Mouse (Mus musculus) adrenal gland, adult (tissue): Measurements from ENCODE around the gene 2010111I01Rik.
A peak's percentile ranks its signal among the peaks of the same experiment; 100 is the strongest.
"Not testable (repeated sequence)": the region's sequence is repeated elsewhere in the genome, so short reads cannot be mapped to it uniquely, and the experiment has no call there.

ENCODE experiments used
- DNase-seq, 2 experiments: peaks; one replicate each; pipeline ENCODE4 v3.0.0; 2022 to 2023; ENCODE audit warnings: low spot score in 1 of 2; ENCODE audit not compliant: inconsistent age in 2 of 2

The 2010111I01Rik gene

DNA sequence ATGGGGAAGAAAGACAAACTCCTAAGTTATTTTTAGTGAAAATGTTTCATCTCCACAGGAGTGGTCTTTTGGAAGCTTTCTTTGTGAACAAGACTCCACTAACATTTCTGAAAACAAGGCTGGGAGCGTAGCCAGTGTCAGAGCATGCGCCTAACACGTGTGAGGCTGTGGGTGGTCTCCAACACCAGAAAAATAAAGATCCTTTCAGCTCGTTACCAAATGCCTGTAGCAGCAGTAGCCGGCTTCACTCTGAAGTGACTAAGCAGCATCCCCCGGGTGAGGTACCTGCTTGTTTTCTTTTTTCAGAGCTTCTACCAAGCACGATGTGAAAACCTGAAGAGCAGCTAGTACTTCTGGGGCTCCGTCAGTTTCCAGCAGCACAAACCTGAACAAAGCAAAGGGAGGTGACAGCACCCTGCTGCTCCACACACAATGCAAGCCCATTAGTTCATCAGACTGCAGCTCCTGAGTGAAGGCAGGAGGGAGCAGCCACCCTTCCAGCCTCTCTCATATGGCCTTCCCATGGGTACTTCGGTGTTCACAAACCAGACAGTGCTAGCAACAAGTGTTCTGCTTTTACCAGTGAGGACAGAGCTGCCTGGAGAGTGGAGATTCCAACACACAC lies 365.7 kb downstream of the 2010111I01Rik start:
- peak; percentile 19 to 66 for DNase-seq

DNA sequence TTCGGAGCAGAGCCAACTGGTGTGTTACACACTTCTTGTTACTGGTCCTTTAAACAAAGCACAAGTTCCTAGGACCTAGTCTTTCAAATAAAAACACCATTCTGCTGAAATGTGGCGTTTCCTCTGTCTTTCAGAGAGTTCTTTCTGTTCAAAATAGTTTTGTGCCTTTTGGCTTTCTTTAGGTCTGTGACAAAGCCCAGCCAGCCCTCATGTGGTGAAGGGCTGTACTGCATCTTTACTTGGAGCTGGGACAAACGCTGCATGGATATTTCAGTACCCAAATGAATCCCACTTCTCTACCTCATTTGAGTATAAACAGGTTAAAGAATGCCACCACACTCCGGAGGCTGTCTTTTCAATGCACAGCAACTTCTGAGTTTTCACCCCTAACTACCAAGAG lies 366.7 kb downstream of the 2010111I01Rik start:
- peak; percentile 72 to 94 for DNase-seq

DNA sequence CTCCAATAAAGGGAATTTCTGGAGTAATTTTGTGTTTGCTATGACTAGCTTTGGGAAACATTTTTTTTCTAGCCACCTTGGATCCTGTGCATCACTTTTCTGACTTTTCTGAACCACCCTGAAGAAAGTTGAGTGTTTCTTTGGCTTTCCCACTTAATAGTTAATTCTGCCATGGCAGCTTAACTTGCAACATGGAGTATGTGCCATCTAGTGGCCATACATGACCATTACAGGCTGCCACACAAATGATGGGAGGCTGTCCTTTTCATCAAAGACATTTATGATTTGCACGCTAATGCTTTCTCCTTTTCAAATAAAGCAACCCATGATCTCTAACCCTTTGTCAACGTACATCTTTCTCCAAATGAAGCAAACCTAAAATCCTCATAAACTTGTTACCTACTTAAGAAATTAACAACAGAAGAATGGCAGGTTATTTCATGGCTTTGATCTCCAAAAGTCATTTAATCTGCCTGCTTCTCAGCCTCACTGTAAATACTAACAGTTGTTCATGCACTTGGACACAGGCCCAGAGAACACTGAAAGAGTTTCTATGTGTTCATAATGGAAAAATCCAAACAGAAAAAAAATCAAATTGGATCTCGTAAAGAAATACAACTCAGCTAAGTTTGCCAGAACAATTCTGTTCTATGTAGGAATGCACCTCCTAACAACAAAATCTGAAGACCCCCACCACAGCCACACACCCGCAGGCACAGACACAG lies 368.0 kb downstream of the 2010111I01Rik start:
- peak; percentile 54 to 88 for DNase-seq

DNA sequence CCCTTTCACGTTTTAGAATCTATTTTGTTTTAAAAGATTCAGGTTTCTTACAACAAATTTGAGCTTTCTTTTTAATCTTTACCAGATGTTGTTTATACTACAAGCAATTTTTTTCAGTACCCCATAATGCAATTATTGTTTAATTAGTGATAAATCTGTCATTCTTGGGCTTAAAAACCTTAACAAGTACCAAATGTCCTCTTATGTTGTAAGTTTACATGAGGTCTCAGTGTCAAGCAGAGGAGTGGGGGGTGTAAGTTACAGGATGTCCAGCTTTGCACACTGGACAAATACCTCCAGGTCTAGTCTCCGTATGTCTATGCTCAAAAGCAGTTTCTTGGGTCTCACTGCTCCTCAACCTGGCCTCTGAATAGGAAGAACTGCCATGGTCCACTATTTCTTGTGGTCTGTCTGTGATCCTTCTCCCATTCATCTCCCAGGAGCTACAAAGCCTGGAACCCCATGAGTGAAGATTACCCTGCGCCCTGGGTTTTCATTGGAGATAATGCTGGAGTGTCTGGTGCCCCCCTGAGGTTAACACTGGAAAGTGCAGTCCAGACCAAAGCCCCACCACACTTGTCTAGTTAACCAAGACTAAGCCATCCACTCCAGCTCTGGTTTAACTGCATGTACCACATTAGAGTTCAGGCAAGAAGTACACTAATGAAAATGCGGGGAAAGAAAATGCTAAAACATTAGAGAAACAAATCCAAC lies 370.9 kb downstream of the 2010111I01Rik start:
- peak; percentile 45 to 83 for DNase-seq

DNA sequence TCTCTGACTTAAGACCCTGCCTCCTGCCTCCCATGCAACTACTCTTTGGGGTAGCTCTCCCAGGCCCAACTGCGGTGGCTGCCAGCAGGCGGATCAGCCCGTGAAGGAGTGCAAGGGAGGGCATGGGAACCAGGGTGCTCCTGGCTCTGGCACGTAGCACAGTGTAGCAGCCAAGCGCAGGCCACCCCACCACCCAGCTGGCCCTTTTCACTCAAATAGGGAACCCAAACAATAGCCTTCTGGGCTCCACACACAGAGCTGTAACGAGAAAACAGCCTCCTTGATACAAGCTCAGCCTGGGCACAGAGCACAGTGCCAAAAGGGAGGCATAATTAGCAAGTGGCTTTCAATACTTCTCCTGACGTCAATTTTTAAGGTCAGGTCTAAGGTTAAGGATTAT lies 371.6 kb downstream of the 2010111I01Rik start:
- peak in 1 of 2 experiments; percentile 58 for DNase-seq

DNA sequence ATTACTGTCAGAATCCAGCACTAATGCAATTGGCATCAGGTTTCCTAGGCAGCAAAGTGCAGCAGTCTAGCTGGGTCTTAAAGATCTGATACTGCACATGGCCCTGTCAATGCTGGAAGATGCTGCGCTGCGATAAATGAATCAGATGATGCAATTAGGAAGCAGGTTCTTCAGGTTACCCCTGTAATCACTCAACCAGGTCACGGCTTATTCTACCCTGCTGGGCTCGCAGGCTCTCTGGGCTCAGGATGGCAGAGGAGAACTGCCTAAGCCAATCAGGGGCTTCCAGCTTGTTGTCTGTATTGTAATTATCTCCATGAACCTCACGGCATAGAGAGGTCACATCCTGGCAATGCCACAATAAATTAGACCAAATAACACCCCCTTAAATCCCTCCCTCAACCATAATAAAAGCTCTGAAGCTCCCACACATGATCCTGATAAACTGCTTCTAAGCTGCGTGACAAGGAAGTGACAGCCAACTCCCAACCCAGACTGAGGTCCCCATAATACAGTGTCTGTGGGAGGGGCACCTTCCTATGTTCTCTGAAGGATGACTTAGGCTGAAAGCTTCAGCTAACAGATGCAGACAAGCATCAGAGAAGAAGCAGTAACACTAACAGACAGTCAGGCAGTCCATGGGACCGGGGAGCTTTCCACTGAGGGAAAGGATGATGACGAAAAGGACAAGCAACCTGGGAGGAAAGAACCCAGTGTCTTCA lies 372.7 kb downstream of the 2010111I01Rik start:
- DNase-seq = peak; percentile 25 to 51

DNA sequence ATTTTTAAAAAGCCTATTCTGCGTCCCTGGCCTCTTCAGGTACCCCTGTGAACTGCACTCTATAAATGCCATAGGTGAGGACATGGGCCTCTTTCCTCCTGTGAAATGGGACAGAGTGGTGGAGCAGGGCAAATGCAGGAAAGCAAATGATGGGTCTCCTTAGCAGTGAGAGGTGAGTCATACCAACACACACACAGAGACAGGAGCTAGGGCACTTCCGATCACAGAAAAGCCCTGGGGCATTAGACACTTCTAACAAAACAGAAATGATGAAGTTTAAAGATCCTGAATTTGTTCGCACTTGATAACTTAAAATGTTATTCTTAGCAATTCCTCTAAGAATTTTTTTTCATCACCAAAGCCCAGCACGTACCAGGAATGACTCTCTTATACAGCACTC lies 375.3 kb downstream of the 2010111I01Rik start:
- no peak for DNase-seq

DNA sequence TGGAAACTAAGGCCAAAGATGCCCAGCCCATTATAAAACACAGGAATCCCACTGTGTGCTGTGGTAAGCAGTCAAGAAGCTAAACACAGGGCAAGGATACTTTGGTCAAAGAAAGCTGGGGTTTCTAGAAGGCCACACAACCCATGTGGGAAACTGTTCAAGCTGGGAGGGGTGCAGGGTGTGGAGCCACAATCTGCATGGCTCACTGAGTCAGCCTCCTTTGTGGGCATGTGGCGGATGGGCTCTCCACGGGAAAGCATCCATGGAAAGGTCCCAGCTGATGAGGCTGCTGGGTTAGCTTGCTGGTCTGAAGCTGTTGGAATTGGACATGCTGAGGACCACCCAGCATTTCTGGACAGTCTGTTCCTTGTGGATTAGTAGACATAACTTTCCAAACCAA lies 378.1 kb downstream of the 2010111I01Rik start:
- no peak for DNase-seq

DNA sequence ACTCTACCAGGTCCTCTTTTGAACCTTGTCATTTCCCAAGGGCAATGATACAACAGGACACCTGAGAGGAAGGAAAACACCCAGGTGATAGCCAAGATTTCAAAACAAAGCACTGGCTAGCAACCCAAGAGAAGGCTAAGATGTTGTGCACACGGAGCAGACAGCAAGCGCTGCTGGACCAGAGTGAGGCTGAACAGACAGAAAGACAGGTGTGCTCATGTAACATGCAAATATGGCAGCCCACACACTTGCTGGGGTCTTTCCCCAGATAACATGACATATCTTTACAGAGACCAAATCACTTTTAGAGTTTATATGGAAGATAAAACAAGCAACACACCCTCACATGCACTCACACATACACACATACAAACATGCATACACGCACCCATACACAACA lies 379.8 kb downstream of the 2010111I01Rik start:
- DNase-seq = no peak

DNA sequence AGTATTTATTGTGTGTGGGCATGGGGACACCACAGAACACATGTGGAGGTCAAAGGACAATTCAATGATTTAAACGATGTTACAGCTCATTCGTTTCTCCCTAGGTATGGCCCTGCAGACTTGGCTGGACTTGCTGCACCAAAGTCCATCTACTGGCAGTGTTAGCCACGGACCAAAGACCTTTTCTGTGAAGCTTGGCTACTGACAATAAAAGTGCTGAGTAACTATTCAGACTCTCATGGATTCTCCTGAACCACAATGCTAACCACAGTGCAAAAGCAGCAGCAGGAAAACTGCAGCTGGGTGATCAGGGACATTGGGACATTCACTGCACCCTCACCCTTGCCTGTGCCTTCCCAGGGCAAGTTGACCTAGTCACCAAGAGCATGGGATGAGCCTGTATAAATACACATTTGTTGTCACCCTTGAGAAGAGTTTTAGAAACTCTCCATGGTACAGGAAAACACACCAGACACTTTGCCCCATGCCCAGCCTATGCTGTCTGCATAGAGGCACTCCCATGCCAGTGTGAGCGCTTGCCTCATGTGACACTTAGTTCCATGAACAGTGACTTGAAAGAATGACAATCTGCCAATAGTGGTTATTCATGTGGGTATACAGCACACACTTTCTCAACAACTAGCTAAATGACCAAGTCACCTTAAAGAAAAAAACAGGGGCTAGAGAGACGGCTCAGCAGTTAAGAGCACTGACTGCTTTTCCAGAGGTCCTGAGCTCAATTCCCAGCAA lies 381.0 kb downstream of the 2010111I01Rik start:
- DNase-seq = no peak

DNA sequence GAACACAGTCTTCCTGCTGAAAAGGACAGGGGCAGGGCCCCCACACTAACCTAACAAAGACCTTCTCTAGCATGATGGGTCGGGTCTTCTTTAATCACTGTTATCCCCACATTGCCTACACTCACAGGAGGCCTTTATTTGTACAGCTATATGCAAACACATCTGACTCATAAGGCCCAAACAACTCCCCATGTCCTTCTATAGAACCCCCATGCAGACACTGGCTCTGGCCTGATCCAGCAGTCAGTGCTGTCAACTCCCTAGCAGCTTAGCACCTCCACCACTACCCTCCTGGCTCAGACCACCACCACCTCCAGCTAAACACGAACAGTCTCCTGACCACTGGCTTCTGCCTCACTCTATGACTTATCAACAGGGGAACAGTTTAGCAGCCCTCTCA lies 382.9 kb downstream of the 2010111I01Rik start:
- DNase-seq = no peak

DNA sequence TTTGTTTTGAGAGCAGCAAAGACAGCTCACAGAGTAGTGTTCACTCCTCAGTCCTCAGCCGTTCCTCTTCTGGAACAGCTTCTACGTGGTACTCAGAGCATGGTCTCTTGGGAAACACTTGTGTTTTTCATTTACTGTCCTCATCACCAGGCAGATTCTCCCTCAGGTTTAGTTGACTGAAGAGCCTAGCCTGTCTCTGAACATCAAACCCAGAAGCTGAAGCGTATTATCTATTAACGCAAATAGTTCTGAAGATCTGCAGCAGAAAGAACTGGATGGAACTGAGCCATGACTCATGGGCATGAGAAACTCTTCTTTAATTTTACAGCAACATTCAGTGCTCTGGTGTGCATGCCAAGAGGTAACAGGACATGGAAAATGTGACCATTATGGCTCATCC lies 385.4 kb downstream of the 2010111I01Rik start:
- no peak for DNase-seq

DNA sequence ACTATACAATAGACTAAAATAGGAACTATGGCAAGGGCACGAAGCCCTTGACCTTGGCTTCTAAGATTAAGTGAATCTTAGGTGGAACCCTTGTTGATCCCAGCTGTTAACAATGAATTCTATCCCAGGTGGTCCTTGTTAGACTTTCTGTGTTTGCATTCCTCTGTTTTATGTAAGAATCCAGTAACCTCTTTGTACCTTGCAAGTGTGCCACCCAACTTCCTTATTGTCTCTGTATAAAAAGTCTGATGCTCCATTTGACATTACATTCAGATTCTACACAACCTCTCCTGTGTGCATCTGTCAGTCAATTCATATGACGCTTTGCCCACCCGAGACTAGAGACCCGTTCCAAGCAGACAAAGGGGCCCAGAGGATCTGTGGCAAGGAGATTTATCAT lies 388.6 kb downstream of the 2010111I01Rik start:
- DNase-seq = not testable (repeated sequence)

DNA sequence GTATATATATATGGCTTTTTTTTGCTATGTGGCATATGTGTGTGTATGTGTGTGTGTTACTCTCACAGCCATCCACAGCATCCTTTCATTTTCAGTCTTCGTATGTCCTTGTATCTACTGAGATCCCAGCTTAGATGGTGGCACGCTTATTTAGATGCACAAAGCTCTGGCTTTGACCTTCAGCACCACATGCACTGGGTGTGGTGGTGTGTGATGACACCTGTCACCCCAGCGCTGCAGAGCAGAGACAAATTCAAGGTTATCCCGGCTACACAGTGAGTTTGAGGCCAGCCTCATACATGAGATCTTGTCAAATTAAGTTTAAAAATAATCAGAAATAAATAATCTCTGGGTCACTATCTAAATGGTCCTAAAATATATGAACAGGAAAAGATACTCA lies 391.4 kb downstream of the 2010111I01Rik start:
- DNase-seq = no peak

DNA sequence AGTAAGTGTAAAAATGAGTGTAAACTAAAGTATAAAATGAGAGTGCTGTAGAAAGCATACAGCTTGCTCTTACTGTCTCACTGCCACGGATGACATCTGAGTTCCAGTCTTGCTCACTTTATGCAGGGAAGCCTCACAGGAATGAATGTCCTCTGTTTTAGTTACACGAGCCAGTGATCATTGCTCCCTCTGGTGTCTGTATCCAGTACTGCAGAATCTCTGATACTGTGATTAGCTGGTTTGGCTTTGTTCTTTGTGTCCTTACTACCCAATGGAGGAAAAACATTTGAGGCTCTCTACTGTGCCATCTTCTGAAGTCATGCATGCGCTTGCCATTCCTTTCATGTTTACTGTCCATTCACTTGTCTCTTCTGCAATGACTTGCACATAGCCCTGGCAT lies 391.9 kb downstream of the 2010111I01Rik start:
- DNase-seq = peak; percentile 45 to 89

DNA sequence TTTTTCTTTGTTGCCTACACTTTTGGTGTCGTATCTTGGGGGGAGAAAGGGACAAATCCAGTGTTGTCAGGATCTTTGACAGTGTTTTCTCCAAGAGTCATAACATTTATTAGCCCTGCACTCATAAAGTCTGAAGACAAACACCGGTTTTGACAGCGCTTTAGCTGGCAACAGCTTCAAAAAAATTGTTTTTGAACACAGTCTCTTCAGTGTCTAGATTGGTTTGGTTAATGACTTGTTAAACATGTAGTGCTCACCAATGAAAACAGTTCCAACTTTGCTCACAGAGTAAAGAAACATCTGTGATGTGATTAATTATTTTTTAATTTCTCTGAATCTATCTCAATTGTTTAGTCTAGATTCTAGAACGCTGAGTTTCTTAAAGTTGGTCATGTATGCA lies 394.7 kb downstream of the 2010111I01Rik start:
- DNase-seq = no peak

DNA sequence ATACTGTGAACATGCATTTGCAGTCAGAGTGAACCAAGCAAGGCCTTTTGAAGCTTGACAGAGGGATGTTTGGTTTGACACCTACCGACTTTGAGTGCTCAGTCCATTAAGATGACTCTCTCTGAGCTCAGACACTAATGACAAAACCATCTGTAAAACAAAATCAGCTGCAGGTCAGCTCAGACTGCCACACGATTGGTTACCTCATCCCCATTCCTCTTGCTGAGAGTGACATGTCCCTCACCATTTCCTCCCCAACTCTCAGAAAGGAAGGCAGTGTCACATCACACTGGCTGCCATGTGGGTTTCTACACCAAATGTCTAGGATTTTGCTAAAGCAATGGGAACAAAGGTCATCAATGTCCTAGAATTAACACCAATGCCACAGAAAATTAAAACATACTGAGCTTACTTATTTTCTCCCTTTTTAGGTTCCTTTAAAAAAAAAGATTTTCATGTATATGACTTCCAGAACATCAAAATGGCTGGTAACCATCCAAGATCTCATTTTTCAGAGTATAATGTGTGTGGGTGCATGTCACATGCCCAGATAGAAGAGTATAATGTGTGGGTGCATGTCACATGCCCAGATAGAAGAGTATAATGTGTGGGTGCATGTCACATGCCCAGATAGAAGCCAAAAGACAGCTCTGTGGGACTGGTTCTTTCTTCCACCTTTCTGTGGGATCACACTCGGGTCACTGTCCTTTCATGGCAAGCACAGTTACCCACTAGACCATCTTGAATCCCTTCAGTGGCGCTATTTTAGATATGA lies 395.6 kb downstream of the 2010111I01Rik start:
- no peak for DNase-seq

DNA sequence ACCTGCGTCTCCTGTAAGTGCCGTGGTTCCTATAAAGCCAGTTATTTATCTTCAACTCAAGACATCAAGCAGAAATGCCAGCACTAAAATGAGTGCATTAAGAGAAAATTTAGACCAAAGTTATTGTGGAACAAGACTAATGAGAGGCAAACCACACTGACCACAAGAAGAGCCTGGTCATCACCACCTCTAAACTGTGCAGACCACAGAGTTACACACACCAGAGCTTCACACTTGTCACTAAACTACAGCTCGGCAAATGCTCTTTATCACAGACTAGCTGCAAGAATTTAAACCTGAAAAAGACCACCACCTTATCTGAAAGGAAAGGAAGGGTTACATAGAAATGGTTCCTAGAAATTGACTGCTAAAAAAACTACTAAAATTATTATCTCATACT lies 397.1 kb downstream of the 2010111I01Rik start:
- no peak for DNase-seq

DNA sequence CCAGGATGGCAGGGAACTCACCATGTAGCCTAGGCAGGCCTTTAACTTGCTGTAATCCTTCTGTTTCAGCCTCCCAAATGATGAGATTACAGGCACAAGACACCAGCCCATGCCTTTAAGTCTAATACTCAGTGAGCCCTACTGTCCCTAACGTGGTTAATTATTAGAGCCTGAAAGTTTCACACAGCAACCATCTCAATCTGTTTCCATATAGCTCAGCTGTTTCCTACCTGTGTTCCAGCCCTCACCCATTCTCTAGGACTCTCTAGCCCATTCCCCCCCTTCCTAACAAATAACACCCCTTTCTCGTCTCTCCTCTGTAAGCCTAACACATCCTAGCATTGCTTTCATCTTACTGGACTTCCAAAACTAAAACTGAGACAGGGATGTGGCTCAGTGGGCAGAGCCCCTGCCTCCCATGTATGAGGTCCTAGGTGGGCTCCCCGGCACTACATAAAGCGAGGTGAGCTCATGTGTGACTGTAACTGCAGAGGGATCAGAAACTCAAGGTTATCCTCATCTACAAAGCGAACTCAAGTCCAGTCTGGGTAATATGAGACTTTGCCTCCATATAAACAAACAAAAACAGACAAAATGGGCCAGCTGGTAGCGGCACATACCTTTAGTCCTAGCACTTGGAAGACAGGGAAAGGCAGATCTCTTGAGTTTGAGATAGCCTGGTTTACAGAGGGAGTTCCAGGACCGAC lies 408.9 kb downstream of the 2010111I01Rik start:
- DNase-seq = no peak
